Mouse (Mus musculus) kidney, adult 2 months (tissue): ENCODE data around the gene Myo1b. TPM values are rescaled to one million over a fixed set of nuclear protein-coding genes. Genes with fewer than 3 reads are reported as not detected.

Experiments used
- DNase-seq: peaks from one replicate; pipeline ENCODE4 v3.0.0; 2021
- H3K27ac ChIP-seq: fragments of 200-500 bp; 2 replicates; pipeline ENCODE4 v1.5.1; 2012; ENCODE audit warnings: low read depth, low read length, control low read depth, inconsistent platforms; ENCODE audit not compliant: insufficient read depth
- H3K27me3 ChIP-seq: fragments of 200-500 bp; replicated peaks from 2 replicates; pipeline ENCODE4 v1.6.1; 2012; ENCODE audit warnings: mild to moderate bottlenecking, moderate library complexity, low read length, inconsistent platforms; ENCODE audit not compliant: control insufficient read depth, insufficient read depth
- H3K36me3 ChIP-seq: fragments of 200-500 bp; 2 replicates; pipeline ENCODE4 v1.6.1; 2012; ENCODE audit warnings: mild to moderate bottlenecking, moderate library complexity, low read length, inconsistent platforms; ENCODE audit not compliant: control insufficient read depth, insufficient read depth
- H3K4me1 ChIP-seq: fragments of 200-500 bp; 2 replicates; pipeline ENCODE4 v1.6.1; 2011; ENCODE audit warnings: low read length; ENCODE audit not compliant: control insufficient read depth, insufficient read depth
- H3K4me3 ChIP-seq: fragments of 200-500 bp; 2 replicates; pipeline ENCODE4 v1.5.1; 2011; ENCODE audit warnings: mild to moderate bottlenecking, low read depth, low read length, control low read depth; ENCODE audit not compliant: insufficient read depth
- CTCF ChIP-seq: fragments of 200-500 bp; conservative IDR thresholded peaks from 2 replicates; pipeline ENCODE4 v1.5.1; 2011; ENCODE audit warnings: low read depth, mild to moderate bottlenecking, control low read depth, low read length, moderate library complexity, mixed read lengths; ENCODE audit not compliant: insufficient read depth, insufficient read length
- POLR2A ChIP-seq: fragments of 200-500 bp; IDR thresholded peaks from one replicate; pipeline ENCODE4 v1.6.1; 2011; ENCODE audit warnings: low read depth, low read length, control low read depth
- WGBS: fragments of 180-500 bp; shearing (Covaris S2); methylation state at CpG from one replicate; pipeline ENCODE4 v1.1.7; 2018; 5-methylcytosine and 5-hydroxymethylcytosine counted together
- polyA plus RNA-seq: library from polyadenylated mRNA; depleted of rRNA; stranded (reverse); fragments of >200 nt; gene quantifications from 2 replicates; pipeline ENCODE4 v1.2.3, GENCODE M21; 2012; rRNA removed

Myo1b gene
- polyA plus RNA-seq, 1 experiment = 5.8 TPM

GRCm38 (mm10) chr1:51719897-51720673 is 195.8 kb downstream of the Myo1b start:
- no peak for TF ChIP-seq CTCF
- no peak for TF ChIP-seq POLR2A
- Histone ChIP-seq H3K27ac (peak overlapping the region; percentile 19; the same call in 1 of the 2 replicates), H3K4me3 (peak overlapping the region; percentile 17; the same call in 1 of the 2 replicates), H3K36me3 (no peaks in the 10 kb centered on the region), H3K4me1 (peaks cover 5% of the 10 kb centered on the region; the same call in 1 of the 2 replicates), H3K27me3 (no peaks in the 10 kb centered on the region; the same call in 1 of the 2 replicates)
- DNase-seq = peak; percentile 90
- 35% methylated on average over 9 of the region's 9 CpGs for WGBS

GRCm38 (mm10) chr1:51710831-51711230 is 205.0 kb downstream of the Myo1b start:
- no peak overlapping the region for H3K27ac ChIP-seq

GRCm38 (mm10) chr1:51706106-51706505 is 209.8 kb downstream of the Myo1b start:
- no peak overlapping the region for H3K27ac ChIP-seq
- H3K27me3 ChIP-seq = no peaks in the 10 kb centered on the region
- no peak overlapping the region for H3K4me3 ChIP-seq
- no peaks in the 10 kb centered on the region for H3K36me3 ChIP-seq
- TF ChIP-seq POLR2A = no peak
- TF ChIP-seq CTCF = no peak
- DNase-seq = no peak
- WGBS = 94% methylated on average over 3 of the region's 3 CpGs
- no peaks in the 10 kb centered on the region for H3K4me1 ChIP-seq

More at GRCm38 (mm10) chr1:51710831-51711230, 205.0 kb downstream of the Myo1b start:
- peak; percentile 21 for DNase-seq
- Histone ChIP-seq H3K36me3 (no peaks in the 10 kb centered on the region), H3K4me1 (no peaks in the 10 kb centered on the region), H3K27me3 (no peaks in the 10 kb centered on the region), H3K4me3 (no peak overlapping the region)
- no peak for TF ChIP-seq CTCF
- TF ChIP-seq POLR2A = no peak
- 65% methylated on average over 2 of the region's 2 CpGs for WGBS

- 87% methylated on average over 4 of the region's 4 CpGs for WGBS
- no peak for DNase-seq
- TF ChIP-seq POLR2A (no peak), CTCF (no peak)
- Histone ChIP-seq H3K27me3 (no peaks in the 10 kb centered on the region), H3K4me1 (no peaks in the 10 kb centered on the region), H3K27ac (no peak overlapping the region), H3K4me3 (no peak overlapping the region), H3K36me3 (no peaks in the 10 kb centered on the region)
Measured at GRCm38 (mm10) chr1:51704610-51705009, 211.3 kb downstream of the Myo1b start.

Other genes starting within 250 kb of the Myo1b start
- 0.16 and 0.99 TPM in 2 replicates for gene Stat4, start 71.1 kb upstream of the Myo1b start, polyA plus RNA-seq
- 35.0 and 40.8 TPM in 2 replicates for gene Stat1, start 203.4 kb upstream of the Myo1b start, polyA plus RNA-seq